Mouse (Mus musculus) cortical plate, adult 2 months (tissue): ENCODE data around the gene Bloc1s1.

ENCODE experiments used
- CTCF ChIP-seq: fragments of 200-500 bp; IDR thresholded peaks from 2 replicates; pipeline ENCODE4 v1.5.1; 2011; ENCODE audit warnings: mild to moderate bottlenecking, control low read depth, low read length; ENCODE audit not compliant: insufficient read depth; ENCODE audit errors: extremely low read depth
- POLR2A ChIP-seq: fragments of 200-500 bp; IDR thresholded peaks from 2 replicates; pipeline ENCODE4 v1.6.1; 2011; ENCODE audit warnings: mild to moderate bottlenecking, low read length, control low read depth; ENCODE audit not compliant: insufficient read depth; ENCODE audit errors: extremely low read depth

DNA sequence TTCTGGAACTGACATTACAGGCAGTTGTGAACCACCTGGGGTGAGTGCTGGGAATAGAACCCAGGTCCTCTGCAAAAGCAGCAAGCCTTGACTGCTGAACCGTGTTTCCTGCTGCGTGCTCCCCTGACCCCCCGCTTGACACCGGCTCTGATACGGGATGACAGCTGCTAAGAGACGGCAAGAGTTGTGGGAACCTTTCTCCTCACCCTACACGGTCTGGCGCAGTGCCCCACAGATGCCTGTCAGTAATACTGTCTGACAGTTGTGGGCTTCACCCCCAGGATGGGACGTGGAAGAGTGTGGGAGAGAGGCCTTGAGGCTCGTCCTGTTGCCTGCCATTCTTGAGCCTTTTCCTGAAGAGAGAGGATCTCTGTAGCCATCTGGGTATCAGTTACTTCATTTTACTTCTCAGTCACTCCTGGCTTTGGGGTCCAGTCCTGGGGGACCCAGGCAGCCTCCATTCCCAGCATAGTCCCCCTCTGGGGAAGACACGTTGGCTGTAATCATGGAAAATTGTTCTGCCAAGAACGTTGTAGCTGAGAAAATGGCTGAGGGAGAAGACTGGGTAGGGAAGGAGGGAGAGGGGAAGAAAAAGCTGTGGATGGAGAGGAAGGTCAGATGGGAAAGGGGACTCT is 14.0 kb upstream of the Bloc1s1 start:
- TF ChIP-seq CTCF (no peak), POLR2A (no peak)
